Mouse (Mus musculus): ENCODE measurements around the gene Dip2c. TPM values are rescaled to one million over a fixed set of nuclear protein-coding genes. Genes with fewer than 3 reads are reported as not detected.

Gene Dip2c
- polyA plus RNA-seq, 1 experiment from 2014 or later, result 4.6 TPM

DNA sequence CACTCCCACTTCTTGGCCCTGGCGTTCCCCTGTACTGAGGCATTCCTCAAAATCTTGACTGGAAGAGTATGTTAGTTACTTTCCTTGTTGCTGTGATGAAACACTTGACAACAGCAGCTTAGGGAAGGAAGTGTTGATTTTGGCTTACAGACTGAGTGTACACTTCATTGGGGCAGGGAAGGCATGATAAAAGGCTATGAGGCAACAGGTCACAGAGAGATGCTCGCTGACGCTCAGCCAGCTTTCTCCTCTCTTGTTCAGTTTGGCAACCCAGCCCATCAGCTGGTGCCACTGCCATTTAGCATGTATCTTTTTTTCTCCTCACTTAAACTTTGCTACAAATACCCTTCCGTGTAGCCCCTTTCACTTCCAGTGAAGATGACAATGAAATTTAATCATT is 302.1 kb downstream of the Dip2c start:
- Histone ChIP-seq H3K27me3 (ENCODE audit: control insufficient read depth, insufficient read depth, low read depth, low read length) (no peaks in the 10 kb centered on the region), H3K27ac (ENCODE audit: low read length) (no peak overlapping the region), H3K9me3 (ENCODE audit: control insufficient read depth, low read length) (no peaks in the 10 kb centered on the region), H3K36me3 (ENCODE audit: control insufficient read depth, insufficient read depth, low read length) (0 out of 2 replicates have a peak, but pooled peaks cover 3% of the 10 kb centered on the region), H3K9ac (ENCODE audit: low read length) (no peak overlapping the region), H3K4me2 (ENCODE audit: low read depth, low read length) (no peak overlapping the region), H3K4me1 (replicated peaks; ENCODE audit: control insufficient read depth, insufficient read depth, low read length) (no peaks in the 10 kb centered on the region), H3K4me3 (ENCODE audit: low read length) (no peak overlapping the region)
- ATAC-seq (ENCODE audit: low read depth), result 0 out of 2 replicates have a peak, but pooled peaks have one; percentile 20
- 62% methylated on average over 4 of the region's 4 CpGs for WGBS

DNA sequence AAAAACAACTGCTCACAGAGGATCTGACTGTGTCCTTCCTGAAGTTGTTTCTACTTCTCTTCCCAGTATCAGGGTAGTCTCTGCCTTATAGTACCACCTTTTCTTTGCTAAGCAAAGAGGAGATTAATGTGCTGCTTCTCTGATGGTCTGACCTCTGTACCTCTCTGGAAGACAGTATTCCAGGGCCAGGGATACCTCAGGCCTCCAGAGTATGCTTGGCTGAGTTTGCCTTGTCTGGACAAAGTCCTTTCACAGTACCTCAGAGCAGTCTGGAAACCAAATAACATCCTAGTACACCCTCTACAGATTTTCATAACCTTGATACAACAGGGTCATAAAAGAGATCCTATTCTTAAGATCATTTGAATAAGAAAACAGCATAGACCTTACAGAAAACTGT is 305.5 kb downstream of the Dip2c start:
- Histone ChIP-seq H3K9me3 (ENCODE audit: control insufficient read depth, low read length) (no peaks in the 10 kb centered on the region), H3K36me3 (ENCODE audit: control insufficient read depth, insufficient read depth, low read length) (0 out of 2 replicates have a peak, but pooled peaks cover 3% of the 10 kb centered on the region), H3K27ac (ENCODE audit: low read length) (no peak overlapping the region), H3K4me3 (ENCODE audit: low read length) (no peak overlapping the region), H3K27me3 (ENCODE audit: control insufficient read depth, insufficient read depth, low read depth, low read length) (no peaks in the 10 kb centered on the region), H3K9ac (ENCODE audit: low read length) (no peak overlapping the region), H3K4me1 (replicated peaks; ENCODE audit: control insufficient read depth, insufficient read depth, low read length) (no peaks in the 10 kb centered on the region), H3K4me2 (ENCODE audit: low read depth, low read length) (no peak overlapping the region)
- ATAC-seq (ENCODE audit: low read depth), result no peak

DNA sequence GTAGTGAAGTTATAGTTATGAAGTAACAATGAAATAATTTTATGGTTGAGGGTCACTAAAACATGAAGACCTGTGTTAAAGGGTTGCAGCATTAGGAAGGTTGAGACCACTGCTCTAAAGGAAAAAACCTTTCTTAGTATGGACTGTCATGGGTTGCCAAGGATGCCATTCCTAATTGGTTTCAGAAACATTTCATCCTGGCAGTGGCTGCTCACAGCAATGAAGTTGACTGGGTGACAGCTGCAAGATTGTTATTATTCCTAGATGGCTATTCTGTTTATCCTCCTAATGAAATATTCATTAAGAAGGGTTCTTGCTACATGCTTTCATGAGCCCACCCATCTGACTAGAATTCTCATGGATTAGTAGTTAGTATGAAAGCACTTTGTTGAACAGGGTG is 307.3 kb downstream of the Dip2c start:
- no peak overlapping the region for H3K4me2 ChIP-seq (ENCODE audit: low read depth, low read length)
- no peaks in the 10 kb centered on the region for H3K27me3 ChIP-seq (ENCODE audit: control insufficient read depth, insufficient read depth, low read depth, low read length)
- H3K4me1 ChIP-seq (replicated peaks; ENCODE audit: control insufficient read depth, insufficient read depth, low read length), result no peaks in the 10 kb centered on the region
- no peaks in the 10 kb centered on the region for H3K9me3 ChIP-seq (ENCODE audit: control insufficient read depth, low read length)
- no peak for ATAC-seq (ENCODE audit: low read depth)
- H3K27ac ChIP-seq (ENCODE audit: low read length), result no peak overlapping the region
- no peaks in the 10 kb centered on the region for H3K36me3 ChIP-seq (ENCODE audit: control insufficient read depth, insufficient read depth, low read length)
- no peak overlapping the region for H3K9ac ChIP-seq (ENCODE audit: low read length)
- H3K4me3 ChIP-seq (ENCODE audit: low read length), result no peak overlapping the region

DNA sequence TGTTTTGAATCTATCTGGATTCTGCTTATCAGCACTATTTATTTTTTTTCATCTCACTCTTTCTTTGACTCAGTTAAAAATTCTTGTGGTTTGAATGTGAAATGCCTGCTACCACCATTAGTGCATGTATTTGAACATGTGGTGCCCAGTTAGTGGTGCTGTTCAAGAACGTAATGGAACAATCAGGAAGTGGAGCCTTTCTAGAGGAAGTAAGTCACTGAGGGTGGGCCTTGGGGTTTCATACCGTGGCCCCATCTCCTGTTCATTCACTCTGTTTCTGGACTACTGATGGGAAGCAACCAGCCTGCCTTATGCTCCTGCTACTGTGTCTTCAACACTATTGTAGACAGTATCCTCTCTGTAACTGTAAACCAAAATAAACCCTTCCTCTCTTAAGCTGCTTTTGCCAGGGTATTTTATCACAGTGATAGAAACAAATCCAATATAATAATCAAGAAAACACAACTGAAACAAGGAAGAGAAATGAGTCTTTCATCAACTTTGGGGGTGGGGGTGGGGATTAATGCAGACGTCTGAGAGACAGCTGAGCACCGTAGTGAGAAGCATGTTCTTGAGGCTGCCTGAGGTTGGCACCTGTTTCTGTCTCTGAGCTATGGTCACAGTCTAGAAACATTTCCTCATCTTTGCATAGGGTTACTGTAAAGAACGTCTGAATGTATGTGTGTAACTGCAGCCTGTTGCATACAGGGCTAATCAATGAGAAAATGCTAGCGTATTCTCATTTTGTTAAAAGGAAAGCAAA is 323.2 kb downstream of the Dip2c start:
- no peaks in the 10 kb centered on the region for H3K9me3 ChIP-seq (ENCODE audit: control insufficient read depth, low read length)
- no peaks in the 10 kb centered on the region for H3K4me1 ChIP-seq (replicated peaks; ENCODE audit: control insufficient read depth, insufficient read depth, low read length)
- H3K27ac ChIP-seq (ENCODE audit: low read length), result no peak overlapping the region
- peaks cover 2% of the 10 kb centered on the region; the same call in 1 of the 2 replicates for H3K36me3 ChIP-seq (ENCODE audit: control insufficient read depth, insufficient read depth, low read length)
- no peak overlapping the region for H3K9ac ChIP-seq (ENCODE audit: low read length)
- no peak overlapping the region for H3K4me2 ChIP-seq (ENCODE audit: low read depth, low read length)
- no peak for ATAC-seq (ENCODE audit: low read depth)
- H3K27me3 ChIP-seq (ENCODE audit: control insufficient read depth, insufficient read depth, low read depth, low read length), result no peaks in the 10 kb centered on the region
- H3K4me3 ChIP-seq (ENCODE audit: low read length), result no peak overlapping the region
- WGBS, result 75% methylated on average over 6 of the region's 6 CpGs

DNA sequence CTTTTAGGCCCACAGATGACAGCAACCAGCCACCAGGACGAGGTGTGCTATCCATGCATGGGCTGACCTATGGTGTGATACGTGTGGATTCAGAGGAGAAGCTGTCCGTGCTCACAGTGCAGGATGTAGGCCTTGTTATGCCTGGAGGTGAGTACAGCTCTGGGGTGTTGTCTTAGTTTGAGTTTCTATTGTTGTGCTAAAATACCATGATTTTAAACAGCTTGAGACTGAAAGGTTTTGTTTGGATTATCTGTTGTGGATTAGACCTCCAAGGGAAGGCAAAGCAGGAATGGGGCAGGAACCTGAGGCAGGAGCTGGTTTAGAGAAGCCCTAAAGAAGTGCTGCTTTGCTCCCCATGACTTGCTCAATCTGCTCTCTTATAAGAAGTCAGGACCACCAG is 325.0 kb downstream of the Dip2c start:
- H3K9me3 ChIP-seq (ENCODE audit: control insufficient read depth, low read length), result no peaks in the 10 kb centered on the region
- no peak for ATAC-seq (ENCODE audit: low read depth)
- H3K27ac ChIP-seq (ENCODE audit: low read length), result no peak overlapping the region
- WGBS, result 74% methylated on average over 3 of the region's 3 CpGs
- H3K36me3 ChIP-seq (ENCODE audit: control insufficient read depth, insufficient read depth, low read length), result peaks cover 2% of the 10 kb centered on the region
- no peak overlapping the region for H3K9ac ChIP-seq (ENCODE audit: low read length)
- H3K4me1 ChIP-seq (replicated peaks; ENCODE audit: control insufficient read depth, insufficient read depth, low read length), result no peaks in the 10 kb centered on the region
- H3K27me3 ChIP-seq (ENCODE audit: control insufficient read depth, insufficient read depth, low read depth, low read length), result no peaks in the 10 kb centered on the region
- H3K4me2 ChIP-seq (ENCODE audit: low read depth, low read length), result no peak overlapping the region
- H3K4me3 ChIP-seq (ENCODE audit: low read length), result no peak overlapping the region

DNA sequence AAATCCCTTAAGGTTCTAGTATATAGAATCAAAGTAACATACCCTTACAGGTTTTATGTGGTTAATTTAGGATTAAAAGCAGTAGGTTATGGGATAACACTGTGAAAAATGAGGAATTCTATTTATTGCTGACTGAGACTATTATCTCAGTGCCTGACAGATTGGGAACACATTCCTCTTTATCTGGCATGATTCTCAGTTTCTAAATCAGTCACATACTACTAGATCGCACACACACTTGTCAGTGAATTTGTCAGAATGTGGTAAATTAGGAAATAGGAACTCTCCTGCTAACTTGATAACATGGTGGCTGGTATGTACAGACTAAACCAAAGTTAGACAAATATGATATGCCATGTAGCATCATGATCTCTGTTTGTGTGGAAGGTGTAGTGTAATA is 334.9 kb downstream of the Dip2c start:
- no peak overlapping the region for H3K27ac ChIP-seq (ENCODE audit: low read length)
- no peak overlapping the region for H3K9ac ChIP-seq (ENCODE audit: low read length)
- H3K4me1 ChIP-seq (replicated peaks; ENCODE audit: control insufficient read depth, insufficient read depth, low read length), result no peaks in the 10 kb centered on the region
- no peak overlapping the region for H3K4me2 ChIP-seq (ENCODE audit: low read depth, low read length)
- ATAC-seq (ENCODE audit: low read depth), result no peak
- no peaks in the 10 kb centered on the region for H3K27me3 ChIP-seq (ENCODE audit: control insufficient read depth, insufficient read depth, low read depth, low read length)
- H3K4me3 ChIP-seq (ENCODE audit: low read length), result no peak overlapping the region
- WGBS, result 87% methylated on average over 1 of the region's 1 CpGs
- H3K36me3 ChIP-seq (ENCODE audit: control insufficient read depth, insufficient read depth, low read length), result peaks cover 7% of the 10 kb centered on the region; the same call in 1 of the 2 replicates
- no peaks in the 10 kb centered on the region for H3K9me3 ChIP-seq (ENCODE audit: control insufficient read depth, low read length)

DNA sequence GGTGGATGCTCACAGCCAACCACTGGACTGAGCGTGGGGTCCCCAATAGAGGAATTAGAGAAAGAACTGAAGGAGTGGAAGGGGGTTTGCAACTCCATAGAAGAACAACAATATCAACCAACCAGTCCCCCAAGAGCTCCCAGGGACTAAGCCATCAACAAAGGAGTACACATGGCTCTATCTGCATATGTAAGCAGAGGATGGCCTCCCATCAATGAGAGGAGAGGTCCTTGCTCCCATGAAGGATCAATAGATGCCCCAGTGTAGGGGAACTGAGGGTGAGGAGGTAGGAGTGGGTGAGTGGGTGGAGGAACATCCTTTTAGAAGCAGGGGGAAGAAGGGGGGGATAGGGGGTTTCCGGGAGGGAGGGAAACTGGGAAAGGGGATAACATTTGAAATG is 356.4 kb downstream of the Dip2c start:
- H3K9ac ChIP-seq (ENCODE audit: low read length), result no peak overlapping the region
- H3K36me3 ChIP-seq (ENCODE audit: control insufficient read depth, insufficient read depth, low read length), result peaks cover 3% of the 10 kb centered on the region; the same call in 1 of the 2 replicates
- no peaks in the 10 kb centered on the region for H3K27me3 ChIP-seq (ENCODE audit: control insufficient read depth, insufficient read depth, low read depth, low read length)
- no peak overlapping the region for H3K4me3 ChIP-seq (ENCODE audit: low read length)
- H3K4me2 ChIP-seq (ENCODE audit: low read depth, low read length), result no peak overlapping the region
- no peaks in the 10 kb centered on the region for H3K4me1 ChIP-seq (replicated peaks; ENCODE audit: control insufficient read depth, insufficient read depth, low read length)
- no peak for ATAC-seq (ENCODE audit: low read depth)
- no peak overlapping the region for H3K27ac ChIP-seq (ENCODE audit: low read length)
- 79% methylated on average over 2 of the region's 2 CpGs for WGBS
- H3K9me3 ChIP-seq (ENCODE audit: control insufficient read depth, low read length), result no peaks in the 10 kb centered on the region

DNA sequence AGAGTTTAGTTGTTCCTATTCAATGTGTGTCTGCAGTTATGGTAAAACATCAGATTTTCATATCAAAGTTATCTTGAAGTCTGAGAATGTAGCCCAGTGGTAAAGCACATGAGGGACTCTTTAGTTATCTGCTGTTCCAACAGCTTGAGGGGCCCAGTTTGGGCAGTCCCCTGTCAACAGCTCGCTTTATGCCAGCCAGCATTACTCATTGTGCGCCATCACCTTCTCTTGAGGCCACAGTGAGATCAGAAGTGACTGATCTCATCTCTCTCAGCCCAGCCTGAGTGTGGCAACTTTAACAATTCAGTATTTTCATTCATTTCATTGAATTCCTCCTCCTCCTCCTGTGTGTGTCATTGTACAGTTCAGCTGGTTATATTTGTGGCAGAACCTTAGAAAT is 359.6 kb downstream of the Dip2c start:
- Histone ChIP-seq H3K9me3 (ENCODE audit: control insufficient read depth, low read length) (no peaks in the 10 kb centered on the region), H3K9ac (ENCODE audit: low read length) (no peak overlapping the region), H3K4me3 (ENCODE audit: low read length) (no peak overlapping the region), H3K36me3 (ENCODE audit: control insufficient read depth, insufficient read depth, low read length) (no peaks in the 10 kb centered on the region), H3K4me1 (replicated peaks; ENCODE audit: control insufficient read depth, insufficient read depth, low read length) (no peaks in the 10 kb centered on the region), H3K27me3 (ENCODE audit: control insufficient read depth, insufficient read depth, low read depth, low read length) (no peaks in the 10 kb centered on the region), H3K27ac (ENCODE audit: low read length) (no peak overlapping the region), H3K4me2 (ENCODE audit: low read depth, low read length) (no peak overlapping the region)
- 69% methylated on average over 2 of the region's 2 CpGs for WGBS
- ATAC-seq (ENCODE audit: low read depth), result no peak

DNA sequence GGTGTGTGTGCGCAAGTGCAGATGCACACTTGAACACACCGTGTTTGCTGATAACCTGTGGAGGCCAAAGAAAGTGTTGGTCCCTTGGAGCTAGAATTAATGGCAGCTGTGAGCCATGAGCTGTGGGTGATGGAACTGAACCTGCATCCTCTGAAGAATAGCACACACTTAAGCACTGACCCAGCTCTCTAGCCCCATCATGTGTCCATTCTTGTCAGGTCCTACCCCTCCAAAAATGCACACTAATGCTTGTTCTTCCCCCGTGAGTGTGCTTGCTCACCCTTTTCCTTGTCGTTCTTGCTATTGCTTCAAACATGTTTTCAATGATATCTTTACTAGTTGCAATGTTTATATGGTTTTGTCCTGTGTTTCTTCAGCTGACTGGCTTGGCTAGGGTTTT is 360.2 kb downstream of the Dip2c start:
- H3K4me2 ChIP-seq (ENCODE audit: low read depth, low read length), result no peak overlapping the region
- H3K27ac ChIP-seq (ENCODE audit: low read length), result no peak overlapping the region
- peak; percentile 67; the same call in 1 of the 2 replicates for ATAC-seq (ENCODE audit: low read depth)
- no peak overlapping the region for H3K9ac ChIP-seq (ENCODE audit: low read length)
- H3K36me3 ChIP-seq (ENCODE audit: control insufficient read depth, insufficient read depth, low read length), result no peaks in the 10 kb centered on the region
- WGBS, result 49% methylated on average over 4 of the region's 4 CpGs
- no peaks in the 10 kb centered on the region for H3K27me3 ChIP-seq (ENCODE audit: control insufficient read depth, insufficient read depth, low read depth, low read length)
- no peaks in the 10 kb centered on the region for H3K4me1 ChIP-seq (replicated peaks; ENCODE audit: control insufficient read depth, insufficient read depth, low read length)
- no peaks in the 10 kb centered on the region for H3K9me3 ChIP-seq (ENCODE audit: control insufficient read depth, low read length)
- no peak overlapping the region for H3K4me3 ChIP-seq (ENCODE audit: low read length)

All from lung, embryonic 16.5 days (tissue).